Mouse (Mus musculus): ENCODE results near the gene Ptf1a. TPM values are rescaled to one million over a fixed set of nuclear protein-coding genes. Genes with fewer than 3 reads are reported as not detected.
A peak's percentile ranks its signal among the peaks of the same experiment; 100 is the strongest.

Gene Ptf1a
- polyA plus RNA-seq (2015; fragmentation: Nextera tagmentation; extraction: Ambion mirVana): 27.9 and 39.8 TPM in 2 replicates

GRCm38 (mm10) chr2:19444931-19445831 is at the start of gene Ptf1a:
Ptf1a (plus strand) TSS chr2:19445663.
- Histone ChIP-seq H3K36me3 (no peaks in the 10 kb centered on the region), H3K4me3 (replicated peaks) (peak within 1 kb of the TSS; percentile 36), H3K9ac (no peak within 1 kb of the TSS), H3K4me2 (peak within 1 kb of the TSS; percentile 51), H3K27me3 (replicated peaks) (peaks cover 86% of the 10 kb centered on the region), H3K27ac (peak within 1 kb of the TSS; percentile 40; the same call in 1 of the 2 replicates), H3K9me3 (no peaks in the 10 kb centered on the region), H3K4me1 (peaks cover 18% of the 10 kb centered on the region; the same call in 1 of the 2 replicates)
- ATAC-seq (ENCODE audit: insufficient read depth, low FRiP score, low read depth): peak; percentile 80
- WGBS: under 1% methylated on average over 53 of the region's 53 CpGs

DNA sequence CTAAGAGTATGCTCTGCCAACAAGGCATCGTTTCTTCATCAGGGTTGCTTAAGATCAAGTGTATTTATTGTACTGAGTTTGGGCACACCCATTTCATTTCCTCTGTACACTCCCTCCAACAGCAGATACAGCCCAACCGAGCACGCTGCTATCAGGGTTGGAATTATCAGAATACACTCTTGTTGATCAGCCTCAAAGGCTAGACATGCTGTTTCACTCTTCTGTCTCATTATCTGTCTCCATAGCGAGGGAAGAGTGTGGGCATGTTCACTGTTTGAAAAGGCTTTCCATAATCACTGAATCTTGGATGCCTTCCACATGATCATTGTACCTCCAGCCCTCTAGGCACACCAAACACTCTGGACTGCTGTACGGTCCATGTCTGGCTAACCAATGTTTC is 40.1 kb upstream of the Ptf1a start:
- no peak overlapping the region for H3K27ac ChIP-seq
- no peak overlapping the region for H3K4me2 ChIP-seq
- ATAC-seq (ENCODE audit: insufficient read depth, low FRiP score, low read depth): no peak
- no peaks in the 10 kb centered on the region for H3K4me1 ChIP-seq
- H3K27me3 ChIP-seq (replicated peaks): no peaks in the 10 kb centered on the region
- H3K9me3 ChIP-seq: no peaks in the 10 kb centered on the region
- no peak overlapping the region for H3K9ac ChIP-seq
- no peaks in the 10 kb centered on the region for H3K36me3 ChIP-seq
- H3K4me3 ChIP-seq (replicated peaks): no peak overlapping the region
- 63% methylated on average over 5 of the region's 5 CpGs for WGBS

DNA sequence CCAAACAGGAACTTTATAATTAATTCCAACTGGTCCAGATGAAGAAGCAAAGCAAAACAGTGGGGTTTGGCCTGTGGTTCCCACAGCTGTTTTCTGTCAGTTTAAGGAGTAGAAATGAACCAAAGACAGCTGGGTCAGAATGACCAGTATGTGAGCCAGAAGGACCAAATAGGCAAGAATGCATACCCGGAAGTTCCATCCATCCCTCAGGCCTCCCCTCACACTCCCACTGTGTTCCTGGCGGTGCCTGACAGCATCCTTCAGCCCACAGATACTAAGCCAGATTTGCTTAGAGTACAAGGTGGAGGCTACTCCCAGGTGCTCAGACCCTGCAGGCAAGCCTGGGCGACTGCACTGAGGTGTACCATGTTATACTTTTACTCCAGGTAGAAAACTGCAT is 38.9 kb upstream of the Ptf1a start:
- peak; percentile 57; the same call in 1 of the 2 replicates for ATAC-seq (ENCODE audit: insufficient read depth, low FRiP score, low read depth)
- no peak overlapping the region for H3K27ac ChIP-seq
- no peak overlapping the region for H3K9ac ChIP-seq
- no peaks in the 10 kb centered on the region for H3K9me3 ChIP-seq
- no peaks in the 10 kb centered on the region for H3K27me3 ChIP-seq (replicated peaks)
- 46% methylated on average over 3 of the region's 3 CpGs for WGBS
- no peak overlapping the region for H3K4me3 ChIP-seq (replicated peaks)
- H3K36me3 ChIP-seq: no peaks in the 10 kb centered on the region
- H3K4me1 ChIP-seq: no peaks in the 10 kb centered on the region
- H3K4me2 ChIP-seq: no peak overlapping the region

DNA sequence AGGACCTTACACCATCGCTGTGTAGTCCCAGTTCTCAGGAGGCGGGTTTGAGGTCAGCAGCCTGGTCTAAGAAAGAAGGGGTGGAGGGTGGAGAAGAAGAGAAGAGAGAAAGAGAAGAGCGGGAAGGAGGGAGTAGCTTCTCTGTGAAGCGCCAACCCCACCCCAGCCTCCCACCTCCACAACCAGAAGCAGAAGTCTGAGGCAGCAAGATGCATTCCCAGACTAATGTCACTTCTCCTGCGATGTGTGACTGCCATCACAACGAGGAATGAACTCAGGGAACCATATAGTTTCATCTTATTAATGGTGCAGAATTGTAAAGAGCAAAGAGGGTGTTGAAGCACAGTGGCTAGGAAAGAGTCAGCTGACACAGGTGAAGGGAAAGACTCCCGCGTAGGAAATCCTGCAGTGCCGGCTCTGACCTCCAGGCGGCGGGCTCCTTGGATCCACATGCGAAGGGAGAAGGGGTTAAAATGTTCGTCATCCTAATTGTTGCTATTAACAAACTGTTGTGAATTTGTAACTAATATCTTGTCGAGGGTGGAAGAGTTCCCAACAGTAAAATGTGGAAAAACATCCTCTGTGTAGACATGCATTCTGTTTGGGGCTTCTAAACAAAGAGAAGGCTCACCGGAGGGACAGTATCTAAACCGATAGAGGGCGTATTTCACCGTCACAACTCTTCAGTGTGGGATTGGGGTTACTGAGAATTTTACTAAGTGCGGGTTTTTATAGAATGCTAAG is 31.1 kb upstream of the Ptf1a start:
- Histone ChIP-seq H3K9ac (0 out of 2 replicates have a peak overlapping the region, but pooled peaks have one; percentile 22), H3K4me3 (replicated peaks) (peak overlapping the region; percentile 29), H3K9me3 (no peaks in the 10 kb centered on the region), H3K27me3 (replicated peaks) (no peaks in the 10 kb centered on the region), H3K36me3 (no peaks in the 10 kb centered on the region), H3K27ac (no peak overlapping the region), H3K4me1 (no peaks in the 10 kb centered on the region), H3K4me2 (peak overlapping the region; percentile 52)
- WGBS: 18% methylated on average over 19 of the region's 19 CpGs
- peak; percentile 58; the same call in 1 of the 2 replicates for ATAC-seq (ENCODE audit: insufficient read depth, low FRiP score, low read depth)

- no peaks in the 10 kb centered on the region for H3K36me3 ChIP-seq
- H3K27ac ChIP-seq: no peak overlapping the region
- H3K4me2 ChIP-seq: peak overlapping the region; percentile 52
- no peak overlapping the region for H3K9ac ChIP-seq
- no peaks in the 10 kb centered on the region for H3K4me1 ChIP-seq
- 2% methylated on average over 6 of the region's 6 CpGs for WGBS
- H3K4me3 ChIP-seq (replicated peaks): peak overlapping the region; percentile 29
- H3K27me3 ChIP-seq (replicated peaks): no peaks in the 10 kb centered on the region
- no peak; the same call in 1 of the 2 replicates for ATAC-seq (ENCODE audit: insufficient read depth, low FRiP score, low read depth)
- H3K9me3 ChIP-seq: no peaks in the 10 kb centered on the region
Measured at GRCm38 (mm10) chr2:19415063-19415521, 30.4 kb upstream of the Ptf1a start.

GRCm38 (mm10) chr2:19416066-19416465 is 29.4 kb upstream of the Ptf1a start:
- Histone ChIP-seq H3K4me2 (no peak overlapping the region), H3K36me3 (no peaks in the 10 kb centered on the region), H3K9me3 (no peaks in the 10 kb centered on the region), H3K9ac (no peak overlapping the region), H3K4me1 (no peaks in the 10 kb centered on the region), H3K4me3 (replicated peaks) (no peak overlapping the region), H3K27me3 (replicated peaks) (no peaks in the 10 kb centered on the region), H3K27ac (no peak overlapping the region)
- WGBS: 68% methylated on average over 6 of the region's 6 CpGs
- no peak for ATAC-seq (ENCODE audit: insufficient read depth, low FRiP score, low read depth)

GRCm38 (mm10) chr2:19419686-19420345 is 25.6 kb upstream of the Ptf1a start:
- 44% methylated on average over 1 of the region's 1 CpGs for WGBS
- H3K9me3 ChIP-seq: no peaks in the 10 kb centered on the region

GRCm38 (mm10) chr2:19422226-19422625 is 23.2 kb upstream of the Ptf1a start:
- H3K27me3 ChIP-seq (replicated peaks): no peaks in the 10 kb centered on the region; the same call in 1 of the 2 replicates
- H3K9ac ChIP-seq: no peak overlapping the region
- no peaks in the 10 kb centered on the region for H3K4me1 ChIP-seq
- H3K4me3 ChIP-seq (replicated peaks): no peak overlapping the region
- H3K4me2 ChIP-seq: no peak overlapping the region
- H3K36me3 ChIP-seq: no peaks in the 10 kb centered on the region
- H3K9me3 ChIP-seq: no peaks in the 10 kb centered on the region
- H3K27ac ChIP-seq: no peak overlapping the region
- ATAC-seq (ENCODE audit: insufficient read depth, low FRiP score, low read depth): no peak

More at GRCm38 (mm10) chr2:19419686-19420345, 25.6 kb upstream of the Ptf1a start:
- Histone ChIP-seq H3K4me2 (no peak overlapping the region), H3K27ac (no peak overlapping the region), H3K36me3 (no peaks in the 10 kb centered on the region), H3K27me3 (replicated peaks) (no peaks in the 10 kb centered on the region), H3K9ac (no peak overlapping the region), H3K4me3 (replicated peaks) (no peak overlapping the region), H3K4me1 (no peaks in the 10 kb centered on the region)
- no peak for ATAC-seq (ENCODE audit: insufficient read depth, low FRiP score, low read depth)

GRCm38 (mm10) chr2:19423086-19423485 is 22.4 kb upstream of the Ptf1a start:
- no peak for ATAC-seq (ENCODE audit: insufficient read depth, low FRiP score, low read depth)
- Histone ChIP-seq H3K4me2 (no peak overlapping the region), H3K4me3 (replicated peaks) (no peak overlapping the region), H3K4me1 (no peaks in the 10 kb centered on the region), H3K9me3 (no peaks in the 10 kb centered on the region), H3K9ac (no peak overlapping the region), H3K36me3 (no peaks in the 10 kb centered on the region), H3K27me3 (replicated peaks) (no peaks in the 10 kb centered on the region; the same call in 1 of the 2 replicates), H3K27ac (no peak overlapping the region)
- WGBS: 81% methylated on average over 6 of the region's 6 CpGs

DNA sequence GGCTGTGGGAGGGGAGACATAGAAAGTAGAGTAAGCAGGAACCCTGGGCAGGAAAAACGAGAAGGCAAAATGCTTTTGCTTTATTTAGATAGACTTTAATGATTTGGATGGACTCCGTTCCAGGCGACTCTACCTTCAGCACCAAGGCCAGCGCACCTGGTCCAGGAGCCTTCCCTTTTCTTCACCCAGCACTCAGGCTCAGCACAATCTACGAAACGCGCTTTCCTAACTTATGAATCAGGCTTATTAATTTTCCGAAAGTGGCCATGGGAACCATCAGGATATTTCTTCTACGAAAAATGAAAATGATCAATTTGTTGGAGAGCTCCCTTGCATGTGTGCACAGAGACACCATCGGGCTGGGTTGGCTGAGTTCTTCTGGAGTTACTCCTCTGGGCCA is 16.4 kb upstream of the Ptf1a start:
- Histone ChIP-seq H3K4me3 (replicated peaks) (no peak overlapping the region), H3K9me3 (no peaks in the 10 kb centered on the region), H3K4me1 (0 out of 2 replicates have a peak, but pooled peaks cover 11% of the 10 kb centered on the region), H3K9ac (no peak overlapping the region), H3K4me2 (no peak overlapping the region), H3K27ac (no peak overlapping the region), H3K36me3 (no peaks in the 10 kb centered on the region), H3K27me3 (replicated peaks) (peaks cover 49% of the 10 kb centered on the region)
- WGBS: 2% methylated on average over 10 of the region's 10 CpGs
- no peak for ATAC-seq (ENCODE audit: insufficient read depth, low FRiP score, low read depth)
